ENCODE assay signal across 8 mouse cellular contexts in genomic region chr11:106999151-106999948, GRCm38 (mm10). TPM values are rescaled to one million over a fixed set of nuclear protein-coding genes. Genes with fewer than 3 reads are reported as not detected.
DNase-seq lines count a peak whose midpoint lies in the region; ATAC-seq lines count a peak whose summit lies in the region.

TSS of gene Kpna2 (minus strand) at chr11:106999541.

- peak within 1 kb of the TSS; percentile 71 for H3K4me3 ChIP-seq in intestine, embryonic 14.5 days (ENCODE audit: low read depth, low read length)

- ATAC-seq in intestine, embryonic 14.5 days (replicated peaks; ENCODE audit: low FRiP score, low TSS enrichment, low read depth): peak; percentile 94

- H3K9me3 ChIP-seq in intestine, embryonic 14.5 days (ENCODE audit: control insufficient read depth, low read length): no peaks in the 10 kb centered on the region

- H3K4me1 ChIP-seq in intestine, embryonic 14.5 days (replicated peaks; ENCODE audit: control insufficient read depth, insufficient read depth, low read length): peaks cover 6% of the 10 kb centered on the region; the same call in 1 of the 2 replicates

- peak; percentile 91 to 96 for DNase-seq in adrenal gland, adult (ENCODE audit: inconsistent age in 2 of 2, low spot score in 1 of 2)
- DNase-seq in embryo, embryonic 10.5 days (ENCODE audit: low spot score): peak; percentile 95
- DNase-seq in gastrocnemius, postnatal 25 days: peak; percentile 88
- peak; percentile 96 for DNase-seq in intestine, embryonic 14.5 days (ENCODE audit: low spot score)
- peak; percentile 93 for DNase-seq in left cerebral cortex, postnatal 14 days (ENCODE audit: low spot score in 2 of 2)
- DNase-seq in mesoderm, embryonic 11.5 days (ENCODE audit: low read depth, low spot score): peak; percentile 97
- peak; percentile 80 to 87 for DNase-seq in right cerebral cortex, postnatal 36 days (ENCODE audit: low spot score in 2 of 2)
- peak; percentile 95 for DNase-seq in yolk sac, embryonic 10.5 days (ENCODE audit: low spot score)

- H3K36me3 ChIP-seq in intestine, embryonic 14.5 days (ENCODE audit: control insufficient read depth, insufficient read depth, low read length): peaks cover 31% of the 10 kb centered on the region

- H3K4me2 ChIP-seq in intestine, embryonic 14.5 days (ENCODE audit: low read length): peak within 1 kb of the TSS; percentile 62

- WGBS in intestine, embryonic 14.5 days: 1% methylated on average over 60 of the region's 62 CpGs

- intact Hi-C loops in left cerebral cortex, postnatal 14 days (cut with DNase I): no loop called here

- no peaks in the 10 kb centered on the region for H3K27me3 ChIP-seq in intestine, embryonic 14.5 days (replicated peaks; ENCODE audit: control insufficient read depth, insufficient read depth, low read length)

- H3K9ac ChIP-seq in intestine, embryonic 14.5 days (ENCODE audit: low read length): peak within 1 kb of the TSS; percentile 88

- H3K27ac ChIP-seq in intestine, embryonic 14.5 days (ENCODE audit: low read depth): peak within 1 kb of the TSS; percentile 88

RNA-seq across cellular contexts. Expression of gene Kpna2, which starts in this region (rescaled TPM):
- total RNA-seq in gastrocnemius, postnatal 25 days (2021): 10 to 100 TPM; 10.9 to 17.1 TPM
- 416 and 452 TPM in 2 replicates for polyA plus RNA-seq in intestine, embryonic 14.5 days (2014; fragmentation: Nextera tagmentation; extraction: Ambion mirVana)
- 10 to 100 TPM; 29.9 to 37.7 TPM for total RNA-seq in left cerebral cortex, postnatal 14 days (2021)

Comparison
In these comparisons a context has a peak if more than half of its experiments do, and no peak if none do; other contexts are left out.
1. Peak in every context shown above with its lines: DNase-seq, ATAC-seq, H3K4me3 ChIP-seq and H3K27ac ChIP-seq.